Mouse (Mus musculus) brain, embryonic 14.5 days (tissue): Measurements from ENCODE around the gene Txnrd2.

Experiments
- CTCF ChIP-seq: fragments of 200-500 bp; IDR thresholded peaks from 2 replicates; pipeline ENCODE4 v1.5.1; 2012; ENCODE audit warnings: inconsistent platforms, mild to moderate bottlenecking, moderate library complexity, borderline replicate concordance; ENCODE audit not compliant: insufficient read depth, insufficient read length; ENCODE audit errors: extremely low read depth
- POLR2A ChIP-seq: fragments of 200-500 bp; IDR thresholded peaks from 2 replicates; pipeline ENCODE4 v1.6.1; 2012; ENCODE audit warnings: mild to moderate bottlenecking, inconsistent platforms, borderline replicate concordance; ENCODE audit not compliant: poor library complexity, insufficient read depth, insufficient read length, severe bottlenecking; ENCODE audit errors: extremely low read depth

GRCm38 (mm10) chr16:18411802-18412476, 14.2 kb upstream of the Txnrd2 start:
- TF ChIP-seq CTCF = no peak
- no peak for TF ChIP-seq POLR2A
